Mouse (Mus musculus) T-cell, adult 2 months (primary cell): ENCODE results near the gene Grm4.

Source experiments
- DNase-seq: peaks from one replicate; pipeline ENCODE4 v3.0.0; 2022; ENCODE audit warnings: low spot score

The Grm4 gene

DNA sequence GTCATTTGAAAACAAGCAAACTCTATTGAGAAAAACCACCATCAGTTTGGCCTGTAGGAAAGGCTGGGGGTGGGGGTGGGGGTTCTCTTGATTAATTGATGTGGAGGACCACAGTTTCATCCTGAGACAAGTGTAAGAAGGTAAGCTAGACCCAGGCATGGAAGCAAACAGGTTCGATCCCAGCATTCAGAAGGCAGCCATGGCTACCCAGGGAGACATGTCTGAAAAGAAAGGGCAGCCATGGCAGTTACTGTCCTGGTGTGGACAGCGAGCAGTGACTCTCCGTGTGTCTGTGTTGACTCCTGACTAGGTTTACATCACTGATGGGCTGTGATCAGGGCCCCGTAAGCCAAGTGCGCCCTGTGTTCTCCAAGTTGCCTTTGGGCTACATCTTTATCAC, at the start of gene Grm4:
Grm4 (minus strand) TSS at position 101 of the 400 bp plus-strand sequence.
- no peak for DNase-seq

DNA sequence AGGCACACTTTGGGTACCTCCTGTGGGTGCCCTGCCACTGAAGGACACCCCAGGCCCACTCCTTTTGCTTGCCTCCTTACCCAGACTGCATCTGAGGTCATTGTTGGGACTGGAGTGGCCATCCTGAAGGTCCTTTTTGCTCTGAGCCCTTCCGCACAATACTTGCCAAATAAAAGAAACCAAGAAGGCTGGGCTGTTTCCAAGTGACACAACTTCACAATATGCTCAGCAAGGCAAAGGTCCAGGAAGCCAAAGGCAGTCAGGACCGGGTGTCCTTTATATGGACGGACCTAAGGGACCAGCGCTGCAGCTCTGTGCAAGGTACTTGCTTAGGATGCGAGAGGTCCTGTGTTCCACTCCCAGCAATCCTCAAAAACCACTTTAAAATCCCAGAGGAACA, 47.0 kb upstream of the Grm4 start:
- no peak for DNase-seq

DNA sequence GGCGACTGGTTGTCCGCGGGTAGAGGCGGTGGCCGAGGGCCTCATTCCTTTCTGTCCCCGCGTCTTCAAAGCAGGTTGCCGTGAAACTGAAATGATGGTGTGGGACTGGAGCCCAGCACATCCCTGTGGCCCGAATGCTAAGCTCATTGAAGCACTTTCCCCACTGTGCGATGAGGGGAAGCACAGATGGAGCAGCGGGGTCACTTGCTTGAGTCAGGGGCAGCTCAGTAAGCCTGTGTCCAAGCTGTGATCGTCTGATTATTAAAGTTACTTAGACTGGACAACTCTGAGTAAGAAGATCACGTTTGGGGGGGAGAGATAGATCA, 44.7 kb upstream of the Grm4 start:
- no peak for DNase-seq

DNA sequence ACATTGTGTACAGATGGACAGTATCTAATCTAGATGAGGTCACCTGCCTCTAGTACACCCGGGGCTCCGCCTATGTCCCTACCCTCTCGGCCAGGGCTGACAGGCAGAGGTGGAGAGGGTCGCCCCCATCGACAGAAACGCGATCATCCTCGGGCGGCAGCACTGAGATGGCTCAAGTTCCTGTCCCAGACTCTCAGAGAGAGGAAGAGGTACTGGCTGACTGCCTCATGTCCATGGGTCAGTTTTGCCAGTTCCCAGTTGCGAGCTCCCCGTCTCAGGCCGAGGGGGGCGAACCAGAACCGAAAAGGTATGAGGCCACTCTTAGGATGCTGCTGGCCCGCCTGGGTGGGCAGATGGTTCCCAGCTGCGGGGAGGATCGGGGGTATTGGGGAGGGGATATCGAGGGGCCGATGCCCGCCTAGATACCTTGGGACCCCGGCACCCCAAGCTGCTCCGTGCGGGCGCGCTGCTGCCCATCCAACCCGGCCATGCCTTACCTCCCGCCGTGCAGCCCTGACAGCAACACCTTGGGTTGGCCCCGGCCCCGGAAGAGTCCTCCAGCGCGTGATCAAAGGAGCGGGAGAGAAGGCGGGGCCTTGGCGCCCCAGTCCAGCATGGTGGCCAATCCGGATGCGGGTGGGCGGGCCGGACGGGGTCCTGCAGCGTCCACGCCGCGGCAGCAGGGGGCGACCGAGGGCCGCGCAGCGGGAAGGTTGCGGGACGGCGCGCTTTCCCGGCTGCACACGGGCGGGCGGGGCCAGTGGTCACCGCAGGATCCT, 44.1 kb upstream of the Grm4 start, which contains the start of gene AI413582:
AI413582 (minus strand) TSS at position 594 of the 779 bp plus-strand sequence.
- DNase-seq, result peak; percentile 95

DNA sequence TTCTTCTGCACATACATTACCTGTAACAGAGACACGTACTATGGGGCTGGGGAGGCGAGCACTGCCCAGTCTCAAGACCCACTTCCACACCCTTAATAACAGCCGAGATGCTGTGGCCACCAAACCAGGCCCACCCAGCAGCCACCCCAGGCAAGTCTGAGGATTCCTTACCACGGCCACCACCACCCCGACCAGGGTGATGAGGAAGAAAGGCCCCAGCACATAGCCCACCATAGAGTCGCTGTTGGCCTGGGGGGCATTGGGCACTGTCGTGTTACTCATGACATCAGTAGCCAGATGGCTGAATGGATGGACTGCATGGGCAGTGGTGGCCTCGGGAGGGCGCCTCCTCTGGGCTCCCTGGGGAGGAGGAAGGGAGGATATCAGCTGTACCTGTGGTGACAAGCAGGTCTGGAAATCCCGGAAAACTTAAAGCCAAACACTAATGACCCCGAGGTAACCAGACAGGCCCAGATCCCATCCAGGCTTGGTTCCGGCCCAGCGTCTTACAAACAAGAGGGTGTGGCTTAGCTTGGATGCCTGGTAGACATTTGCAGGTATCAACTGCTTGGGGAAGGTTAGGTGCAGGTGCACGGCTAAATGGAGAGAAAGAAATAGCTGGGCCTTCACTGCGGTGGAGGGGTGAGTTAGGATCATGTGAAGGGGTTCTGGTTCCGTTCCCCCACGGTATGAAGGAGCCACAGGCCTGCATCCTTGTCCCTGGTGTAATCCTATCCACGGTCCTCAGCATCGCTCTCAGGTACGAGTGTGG, 43.4 kb upstream of the Grm4 start:
- DNase-seq, result no peak

DNA sequence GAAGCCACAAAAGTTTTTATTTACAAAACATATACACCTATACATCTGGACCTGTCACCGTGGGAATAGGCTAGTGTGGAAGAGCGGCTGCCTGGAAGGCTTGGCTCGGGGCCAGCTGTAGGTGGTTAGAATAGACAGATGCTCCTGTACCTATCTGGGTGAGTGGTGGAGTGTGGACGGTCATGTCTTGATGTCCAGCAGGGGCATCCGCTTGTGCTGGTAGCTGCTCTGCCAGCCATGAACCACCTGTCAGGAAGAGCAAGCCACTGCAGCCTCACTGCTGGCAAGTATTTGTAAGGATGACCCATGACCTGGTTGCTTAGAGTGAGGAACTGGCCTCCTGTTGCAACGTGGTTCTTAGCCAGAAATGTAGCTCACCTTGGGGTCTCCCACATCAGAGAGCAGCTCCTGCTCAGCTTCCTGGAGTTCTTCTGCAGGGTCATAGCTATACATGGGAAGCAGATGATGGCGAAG, 42.6 kb upstream of the Grm4 start:
- DNase-seq, result no peak

DNA sequence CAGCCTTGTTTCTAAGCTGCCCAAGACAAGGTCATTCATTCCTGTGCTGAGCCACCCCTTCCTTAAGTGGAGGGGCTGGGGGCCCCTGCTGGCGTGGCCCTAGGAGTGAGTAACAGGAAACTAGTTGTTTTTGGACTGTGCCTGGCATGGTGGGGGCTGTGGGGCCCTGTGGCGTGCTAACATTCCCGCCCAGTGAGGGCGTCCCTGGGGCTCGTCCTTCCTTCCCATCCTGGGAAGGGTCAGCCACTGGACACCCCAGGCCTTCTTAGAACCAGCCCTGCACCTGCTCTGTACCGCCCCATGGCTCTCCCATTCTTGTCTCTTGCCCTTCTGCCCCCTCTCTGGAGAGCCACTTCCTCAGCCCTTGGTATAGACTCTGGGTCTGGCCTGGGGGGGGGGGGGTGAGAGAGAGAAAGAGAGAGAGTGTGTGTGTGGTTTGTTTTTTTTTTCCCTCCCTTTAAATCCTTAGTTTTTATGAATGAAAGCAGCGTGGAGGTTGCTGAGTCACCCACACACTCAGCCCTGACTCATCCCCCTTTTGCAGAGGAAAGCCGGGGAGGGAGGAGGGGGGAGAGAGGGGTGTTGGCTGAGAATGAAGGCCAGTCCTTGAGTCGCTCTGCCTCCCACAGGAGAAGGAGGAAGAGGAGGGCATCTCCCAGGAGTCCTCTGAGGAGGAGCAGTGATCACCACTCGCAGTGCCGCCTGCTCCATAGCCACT, 40.8 kb upstream of the Grm4 start:
- no peak for DNase-seq

DNA sequence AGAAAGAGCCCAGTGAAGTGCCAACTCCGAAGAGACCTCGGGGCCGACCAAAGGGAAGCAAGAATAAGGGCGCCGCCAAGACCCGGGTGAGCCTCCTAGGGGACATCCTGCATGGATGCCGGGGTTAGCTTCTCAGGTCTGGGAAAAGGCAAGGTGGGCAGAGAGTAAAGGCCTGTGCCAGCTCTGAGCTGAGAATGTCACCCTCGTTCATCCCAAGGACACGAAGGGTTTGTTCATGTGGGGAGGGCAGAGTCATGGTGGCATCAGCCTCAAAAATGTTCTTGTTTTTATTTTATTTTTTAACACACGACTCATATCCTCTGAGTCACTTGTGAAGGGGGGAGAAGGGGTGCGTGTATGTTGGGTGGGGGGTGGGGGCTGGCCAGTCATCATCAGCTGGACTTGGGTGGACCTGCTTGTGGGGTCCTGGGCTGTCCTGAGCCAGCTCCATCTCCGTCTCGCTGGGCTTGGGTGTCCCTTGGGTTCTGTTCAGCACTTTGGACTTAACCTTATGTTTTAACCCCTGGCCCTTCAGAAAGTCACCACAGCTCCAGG, 39.8 kb upstream of the Grm4 start:
- DNase-seq, result no peak

DNA sequence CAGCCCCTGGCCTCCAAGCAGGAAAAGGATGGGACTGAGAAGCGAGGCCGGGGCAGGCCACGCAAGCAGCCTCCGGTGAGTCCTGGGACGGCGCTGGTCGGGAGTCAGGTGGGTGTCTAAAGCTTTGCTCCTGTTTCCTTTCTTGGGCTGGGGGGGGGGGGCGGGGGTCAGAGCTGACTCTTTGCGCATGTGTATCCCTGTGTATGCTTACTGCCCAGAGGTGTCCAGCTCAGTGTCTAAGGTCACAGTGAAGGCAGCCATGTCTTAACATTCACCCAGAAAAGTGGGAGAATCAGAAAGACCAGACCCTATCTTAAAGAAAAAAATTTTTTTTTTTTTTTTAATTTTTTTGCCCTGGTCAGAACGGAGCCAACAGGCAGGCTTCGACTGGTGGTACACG, 38.4 kb upstream of the Grm4 start:
- DNase-seq, result no peak

DNA sequence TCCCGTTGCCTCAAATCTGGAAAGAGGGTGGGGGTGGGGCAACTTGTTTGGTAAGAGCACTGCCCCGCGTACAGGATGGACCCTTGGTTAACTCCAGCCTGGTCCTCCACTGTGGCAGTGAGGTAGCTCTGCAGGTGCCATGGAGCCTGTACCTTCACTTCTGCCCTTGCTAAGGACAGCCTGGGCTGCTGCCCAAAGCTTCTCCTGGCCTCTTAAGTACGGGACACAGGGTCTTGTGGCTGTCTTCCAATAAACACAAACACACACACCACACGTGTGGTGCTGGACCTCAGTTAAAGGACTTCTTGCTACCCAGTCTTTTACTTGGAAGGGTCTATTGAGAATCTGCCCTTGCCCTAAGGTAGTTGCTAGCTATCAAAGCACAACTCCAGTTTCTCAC, 37.6 kb upstream of the Grm4 start:
- DNase-seq, result no peak

DNA sequence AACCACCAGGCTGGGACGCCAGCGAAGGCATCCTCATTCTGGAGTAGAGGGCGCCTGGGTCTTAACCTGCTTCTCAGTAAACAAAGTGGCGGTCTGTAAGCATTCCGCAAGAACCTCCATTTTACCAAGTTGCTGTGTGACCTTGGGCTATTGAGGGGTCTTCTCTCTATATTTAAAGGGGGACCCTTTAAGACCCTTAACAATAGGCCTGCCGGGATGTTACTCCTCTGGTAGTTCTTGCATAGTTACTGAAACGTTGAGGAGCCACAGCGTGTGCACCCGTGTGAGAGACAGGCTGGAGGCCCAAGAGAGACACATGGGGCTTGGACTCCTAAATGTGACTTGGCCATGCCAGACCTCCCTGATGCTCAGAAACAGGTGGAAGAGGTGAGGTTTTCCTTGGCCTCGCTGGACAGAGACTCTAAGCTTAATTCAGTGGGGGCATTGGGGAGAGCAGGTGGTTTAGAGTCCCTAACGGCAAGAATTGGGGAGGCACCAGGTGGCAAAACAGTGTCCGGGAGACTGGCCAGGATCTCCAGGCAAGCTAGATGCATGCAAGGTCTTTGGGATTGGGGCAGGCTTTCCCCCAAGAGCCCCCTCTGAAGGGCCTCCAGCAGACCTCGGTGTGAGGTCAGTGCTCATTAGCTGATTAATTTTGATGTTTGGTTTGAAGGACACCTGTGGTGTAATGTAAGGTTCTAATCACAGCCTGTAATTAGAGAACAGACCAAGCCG, 36.9 kb upstream of the Grm4 start:
- no peak for DNase-seq

DNA sequence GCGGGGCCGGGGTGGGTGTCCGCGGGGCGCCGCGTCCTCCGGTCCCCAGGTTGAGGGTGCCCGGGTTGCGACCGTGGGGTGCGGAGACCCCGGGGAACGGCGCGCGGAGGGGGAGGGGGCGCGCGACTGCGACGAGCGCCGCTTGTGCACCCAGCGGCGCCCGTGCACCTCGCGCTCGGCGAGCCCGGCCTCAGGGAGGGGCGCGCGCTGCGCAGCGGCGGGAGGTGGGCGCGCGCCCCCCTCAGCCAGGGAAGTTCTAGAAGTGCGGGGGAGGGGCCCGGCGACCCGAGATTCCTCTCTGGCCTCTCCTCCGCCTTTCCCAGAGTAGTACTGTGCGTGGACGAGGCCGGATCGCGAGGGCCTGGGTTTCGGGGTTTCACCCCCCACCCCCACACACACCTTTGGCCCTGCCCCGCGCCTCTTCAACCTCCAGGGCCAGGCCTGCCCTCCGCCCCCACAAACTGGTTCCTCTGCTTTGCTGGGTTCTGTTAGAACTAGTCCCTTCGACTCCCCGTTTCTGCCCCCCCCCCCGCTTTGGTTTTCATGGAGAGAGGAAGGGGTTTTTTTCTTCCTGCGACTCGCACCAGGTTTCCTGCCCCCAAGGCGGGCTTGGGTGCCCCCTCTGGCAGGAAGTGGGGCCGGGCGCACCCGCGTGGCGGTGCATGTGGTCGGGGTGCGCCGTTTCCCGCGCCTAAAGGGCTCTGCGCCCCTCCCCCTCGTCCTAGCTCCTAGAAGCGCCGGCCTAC, 36.2 kb upstream of the Grm4 start:
- DNase-seq, result peak; percentile 79

DNA sequence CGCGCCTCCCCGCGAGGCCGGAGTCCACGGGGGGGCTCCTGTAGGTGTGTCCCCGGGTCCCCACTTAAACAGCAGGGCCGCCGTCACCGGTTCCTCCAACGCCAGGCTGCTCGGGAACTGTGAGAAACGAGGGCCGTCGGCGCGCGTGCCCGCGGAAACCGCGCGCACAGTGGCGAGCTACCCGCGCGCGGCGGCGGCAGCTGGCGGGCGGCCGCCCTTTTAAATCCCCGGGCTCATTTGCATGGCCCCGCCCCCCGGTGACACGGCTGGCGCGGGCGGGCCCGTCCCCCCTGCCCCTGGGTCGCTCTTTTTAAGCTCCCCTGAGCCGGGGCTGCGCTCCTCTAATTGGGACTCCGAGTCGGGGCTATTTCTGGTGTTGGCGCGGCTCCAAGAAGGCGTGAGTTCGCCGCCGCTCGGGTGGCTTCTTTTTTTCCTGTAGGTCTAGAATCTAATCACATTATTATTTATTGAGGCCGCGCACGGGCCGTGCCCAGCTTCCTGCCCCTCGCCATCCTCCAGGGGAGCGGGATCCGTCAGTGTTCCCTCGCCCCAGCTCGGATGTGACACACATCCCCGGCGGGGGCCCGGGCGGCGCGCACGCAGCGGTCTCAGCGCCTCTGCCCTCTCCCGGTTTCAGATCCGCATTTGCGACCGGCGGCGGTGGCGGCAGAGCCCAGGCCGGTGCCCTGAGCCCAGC, 35.3 kb upstream of the Grm4 start, which contains the start of gene Hmga1:
Hmga1 (plus strand) TSS at position 183 of the 697 bp plus-strand sequence.
- peak; percentile 88 for DNase-seq

DNA sequence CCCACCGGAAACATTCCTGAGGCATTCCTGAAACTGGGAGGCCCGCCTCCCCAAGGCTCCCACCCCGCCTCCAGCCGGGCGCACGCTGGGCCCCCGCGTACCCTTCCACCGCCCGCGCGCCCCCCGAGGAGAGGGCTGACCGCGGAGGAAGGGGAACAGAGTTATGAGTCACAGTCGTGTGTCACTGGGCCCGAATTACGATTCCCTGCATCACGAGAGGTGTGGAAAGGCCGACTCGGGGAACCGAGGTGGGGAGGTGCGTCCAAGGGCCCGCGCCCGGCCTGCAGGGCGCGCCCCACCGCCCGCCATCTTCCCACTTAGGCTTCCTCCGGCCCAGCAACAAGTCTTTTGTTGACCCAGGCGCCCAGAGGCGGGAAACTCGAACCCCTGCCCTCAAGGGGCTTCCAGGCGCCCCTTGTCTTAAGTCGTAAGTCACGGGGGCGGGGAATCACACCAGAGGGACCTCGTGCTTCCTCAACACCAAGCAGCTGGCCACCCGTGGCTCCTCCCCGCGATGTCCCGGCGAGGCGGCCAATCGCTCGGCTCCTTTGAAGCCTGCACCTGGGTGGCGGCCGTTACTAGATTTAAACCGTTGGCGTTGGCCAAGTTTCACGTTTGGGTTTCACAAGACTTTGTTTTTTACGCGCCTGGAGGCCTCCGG, 34.4 kb upstream of the Grm4 start:
- peak; percentile 71 for DNase-seq

DNA sequence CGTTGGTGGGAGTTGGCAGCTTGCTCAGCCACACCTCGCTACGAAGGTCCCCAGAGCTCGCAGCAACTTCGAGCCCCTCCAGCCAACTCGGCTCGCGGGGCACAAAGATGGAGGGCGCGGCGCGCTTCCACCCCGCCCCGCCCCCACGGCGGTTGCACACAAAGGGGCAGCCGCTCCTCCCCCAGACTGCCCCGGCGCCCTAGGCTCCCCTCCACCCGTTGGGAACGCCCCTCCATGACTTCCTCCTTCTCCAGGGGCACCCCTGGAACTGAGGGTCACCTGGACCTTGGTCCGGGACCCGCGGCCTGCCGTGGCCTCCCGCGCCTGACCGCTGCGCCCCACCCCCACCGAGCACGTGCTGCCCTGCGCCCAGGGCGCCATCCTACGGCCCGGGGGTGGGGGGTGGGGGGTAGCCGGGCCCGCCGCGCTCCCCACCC, 33.9 kb upstream of the Grm4 start:
- peak; percentile 30 for DNase-seq

DNA sequence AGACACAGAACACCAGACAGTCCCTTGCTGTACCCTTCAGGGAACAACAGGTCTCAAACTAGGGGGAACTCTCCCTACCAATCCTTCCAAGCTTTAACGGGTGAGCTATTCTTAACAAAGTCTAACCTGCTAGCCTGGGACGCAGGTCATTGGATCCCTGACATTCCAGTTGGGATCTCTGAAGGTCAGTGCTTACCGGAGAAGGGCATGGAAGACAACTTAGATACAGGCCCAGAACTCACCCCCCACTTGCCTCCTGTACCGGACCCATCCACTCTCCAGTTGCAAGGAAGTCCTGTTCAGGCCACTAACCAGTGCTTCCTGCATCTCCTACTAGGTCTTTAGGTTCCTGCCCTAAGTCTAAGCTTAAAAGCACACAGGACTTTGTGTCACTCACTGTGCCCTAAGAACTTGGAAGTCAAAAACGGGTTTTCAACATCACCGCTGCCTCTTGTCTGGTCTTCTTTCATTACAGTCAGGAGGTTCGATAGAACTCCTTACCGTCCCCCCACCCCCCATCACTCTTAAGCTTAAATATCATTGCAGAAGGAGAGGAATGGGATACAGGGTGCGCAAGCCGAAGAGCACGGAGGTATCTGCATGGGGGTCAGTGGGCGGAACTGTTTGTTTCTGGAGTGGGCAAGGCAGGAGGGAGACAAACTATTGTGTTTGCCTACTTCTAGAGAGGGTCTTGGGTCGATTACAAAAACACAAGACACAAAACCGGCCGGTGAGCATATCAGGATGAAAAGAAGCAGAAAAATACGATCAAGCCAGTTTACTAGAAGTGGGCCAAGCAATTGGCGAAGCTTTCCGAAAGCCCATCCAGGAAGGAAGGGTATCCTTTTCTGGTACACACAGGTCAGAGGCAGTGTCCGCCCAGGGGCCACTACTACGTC, 33.1 kb upstream of the Grm4 start:
- no peak for DNase-seq

DNA sequence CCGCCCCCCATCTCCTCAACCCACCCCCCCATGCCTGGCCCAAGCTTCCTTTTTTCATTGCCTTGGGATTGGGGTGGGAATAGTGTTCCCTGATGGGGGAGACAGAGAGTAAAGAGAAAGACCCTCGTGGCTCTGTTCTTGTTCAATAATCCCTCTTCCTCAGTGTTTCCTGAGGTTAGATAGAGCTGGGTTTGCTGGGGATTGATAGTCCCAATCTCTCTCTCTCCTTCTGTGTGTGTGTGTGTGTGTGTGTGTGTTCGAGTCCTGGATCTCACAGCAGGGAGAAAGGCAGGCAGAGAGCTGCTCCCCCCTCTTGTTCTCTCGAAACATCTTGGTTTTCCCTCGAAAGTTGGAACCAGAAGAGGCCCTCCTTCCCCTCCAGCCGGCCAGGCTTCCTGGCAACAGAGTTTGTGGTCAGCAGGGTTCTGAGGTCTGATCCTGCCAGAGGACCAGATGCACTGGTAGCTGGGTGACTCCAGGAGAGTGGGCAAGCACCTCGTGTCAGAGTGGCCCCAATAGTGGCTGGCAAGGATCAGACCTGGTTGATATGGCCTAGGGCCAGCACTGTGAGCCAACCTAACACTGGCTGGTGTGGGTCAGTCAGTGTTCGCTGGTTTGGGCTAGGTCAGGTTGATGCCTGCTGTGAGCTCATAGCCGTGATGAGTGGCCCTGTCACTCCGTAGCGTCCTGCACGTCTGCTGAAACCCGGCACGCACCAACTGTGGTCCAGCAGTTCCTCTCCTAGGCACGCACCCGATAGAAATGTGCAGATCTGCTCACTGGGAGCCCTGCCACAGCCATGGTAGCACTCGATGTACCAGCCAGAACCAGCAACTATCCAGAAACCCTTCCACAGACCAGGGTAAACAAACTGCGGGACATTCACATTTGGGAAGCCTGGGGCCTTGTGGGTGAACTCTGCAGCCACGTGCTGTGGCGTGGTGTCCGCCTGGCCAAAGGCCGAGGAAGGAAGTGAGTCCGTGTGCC, 31.3 kb upstream of the Grm4 start:
- no peak for DNase-seq
